Mouse (Mus musculus): ENCODE measurements at regions not wholly inside any gene's neighbourhood (a gene's known extent, or its start where the extent isn't known, plus 50 kb on each side); places are given as distances from the start of the nearest gene placed in this dataset.

GRCm38 (mm10) chr12:106220071-106220470 lies 210.0 kb downstream of the Vrk1 start:
- peaks cover 19% of the 10 kb centered on the region for H3K9me3 ChIP-seq (ENCODE audit: control insufficient read depth, low read length)
- TF ChIP-seq TAL1 (IDR thresholded peaks at IDR 0.05; ENCODE audit: low read length) = no peak
- TF ChIP-seq GATA1 (IDR thresholded peaks at IDR 0.05; ENCODE audit: low read length) = no peak
- H3K27me3 ChIP-seq (ENCODE audit: control insufficient read depth) = no peaks in the 10 kb centered on the region
- no peak overlapping the region for H3K4me3 ChIP-seq (replicated peaks)
- H3K36me3 ChIP-seq (ENCODE audit: control insufficient read depth) = no peaks in the 10 kb centered on the region
- no peaks in the 10 kb centered on the region for H3K4me1 ChIP-seq (ENCODE audit: control insufficient read depth)

- Histone ChIP-seq H3K4me1 (ENCODE audit: control insufficient read depth) (no peaks in the 10 kb centered on the region), H3K27me3 (ENCODE audit: control insufficient read depth) (no peaks in the 10 kb centered on the region), H3K4me3 (replicated peaks) (no peak overlapping the region), H3K36me3 (ENCODE audit: control insufficient read depth) (no peaks in the 10 kb centered on the region), H3K9me3 (ENCODE audit: control insufficient read depth, low read length) (peaks cover 28% of the 10 kb centered on the region)
- no peak for TF ChIP-seq GATA1 (IDR thresholded peaks at IDR 0.05; ENCODE audit: low read length)
Observed at GRCm38 (mm10) chr12:106226276-106226675, 216.2 kb downstream of the Vrk1 start.

- Histone ChIP-seq H3K4me3 (replicated peaks) (no peak overlapping the region), H3K27me3 (ENCODE audit: control insufficient read depth) (no peaks in the 10 kb centered on the region), H3K4me1 (ENCODE audit: control insufficient read depth) (no peaks in the 10 kb centered on the region), H3K36me3 (ENCODE audit: control insufficient read depth) (no peaks in the 10 kb centered on the region), H3K9me3 (ENCODE audit: control insufficient read depth, low read length) (peaks cover 25% of the 10 kb centered on the region)
- TF ChIP-seq GATA1 (IDR thresholded peaks at IDR 0.05; ENCODE audit: low read length) (no peak), TAL1 (IDR thresholded peaks at IDR 0.05; ENCODE audit: low read length) (no peak)
Observed at GRCm38 (mm10) chr12:106226776-106227562, 216.9 kb downstream of the Vrk1 start.

- Histone ChIP-seq H3K27me3 (ENCODE audit: control insufficient read depth) (no peaks in the 10 kb centered on the region), H3K4me3 (replicated peaks) (no peak overlapping the region), H3K9me3 (ENCODE audit: control insufficient read depth, low read length) (peaks cover 22% of the 10 kb centered on the region), H3K36me3 (ENCODE audit: control insufficient read depth) (no peaks in the 10 kb centered on the region), H3K4me1 (ENCODE audit: control insufficient read depth) (no peaks in the 10 kb centered on the region)
- TF ChIP-seq GATA1 (IDR thresholded peaks at IDR 0.05; ENCODE audit: low read length) (no peak), TAL1 (IDR thresholded peaks at IDR 0.05; ENCODE audit: low read length) (no peak)
Observed at GRCm38 (mm10) chr12:106227563-106227840, 217.5 kb downstream of the Vrk1 start.

DNA sequence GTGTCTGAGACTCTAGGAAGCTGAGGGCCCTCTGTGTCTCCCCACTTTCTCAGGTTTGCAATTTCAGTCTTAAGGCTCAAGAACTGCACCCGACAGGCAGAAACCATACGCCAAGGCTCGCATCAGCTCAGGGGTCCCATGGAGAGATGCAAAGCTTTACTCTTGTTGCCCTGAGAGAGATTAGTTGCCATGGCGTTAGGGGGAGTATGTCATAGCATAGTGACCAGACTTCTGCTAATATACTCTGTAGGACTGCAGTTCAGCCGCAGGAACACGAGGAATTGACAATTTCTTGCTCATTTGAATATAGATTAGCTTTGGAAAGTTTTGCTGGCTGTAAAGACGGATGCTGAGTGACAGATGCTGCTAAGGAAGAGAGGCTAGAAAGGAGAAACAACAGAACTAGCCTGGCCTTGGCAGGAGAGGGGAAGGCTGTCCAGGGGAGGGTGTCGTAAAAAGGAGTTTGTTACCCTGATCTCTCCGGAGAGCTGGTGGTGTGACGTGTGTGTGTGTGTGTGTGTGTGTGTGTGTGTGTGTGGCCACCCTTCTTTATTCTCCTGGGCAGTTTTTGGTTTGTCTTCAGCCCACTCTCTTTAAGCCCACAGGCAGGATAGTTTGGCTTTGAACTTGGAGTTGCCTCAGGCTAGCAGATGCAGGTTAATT lies 235.3 kb downstream of the Vrk1 start:
- H3K27me3 ChIP-seq (ENCODE audit: control insufficient read depth) = no peaks in the 10 kb centered on the region
- H3K36me3 ChIP-seq (ENCODE audit: control insufficient read depth) = no peaks in the 10 kb centered on the region
- H3K4me1 ChIP-seq (ENCODE audit: control insufficient read depth) = no peaks in the 10 kb centered on the region
- H3K9me3 ChIP-seq (ENCODE audit: control insufficient read depth, low read length) = no peaks in the 10 kb centered on the region
- no peak overlapping the region for H3K4me3 ChIP-seq (replicated peaks)
- TF ChIP-seq GATA1 (IDR thresholded peaks at IDR 0.05; ENCODE audit: low read length) (no peak), TAL1 (IDR thresholded peaks at IDR 0.05; ENCODE audit: low read length) (no peak)

GRCm38 (mm10) chr12:106273591-106273990 lies 263.6 kb downstream of the Vrk1 start:
- peaks cover 13% of the 10 kb centered on the region for H3K9me3 ChIP-seq (ENCODE audit: control insufficient read depth, low read length)
- no peaks in the 10 kb centered on the region for H3K27me3 ChIP-seq (ENCODE audit: control insufficient read depth)
- no peaks in the 10 kb centered on the region for H3K4me1 ChIP-seq (ENCODE audit: control insufficient read depth)
- TF ChIP-seq GATA1 (IDR thresholded peaks at IDR 0.05; ENCODE audit: low read length) = no peak
- no peak for TF ChIP-seq TAL1 (IDR thresholded peaks at IDR 0.05; ENCODE audit: low read length)
- no peaks in the 10 kb centered on the region for H3K36me3 ChIP-seq (ENCODE audit: control insufficient read depth)
- H3K4me3 ChIP-seq (replicated peaks) = no peak overlapping the region

DNA sequence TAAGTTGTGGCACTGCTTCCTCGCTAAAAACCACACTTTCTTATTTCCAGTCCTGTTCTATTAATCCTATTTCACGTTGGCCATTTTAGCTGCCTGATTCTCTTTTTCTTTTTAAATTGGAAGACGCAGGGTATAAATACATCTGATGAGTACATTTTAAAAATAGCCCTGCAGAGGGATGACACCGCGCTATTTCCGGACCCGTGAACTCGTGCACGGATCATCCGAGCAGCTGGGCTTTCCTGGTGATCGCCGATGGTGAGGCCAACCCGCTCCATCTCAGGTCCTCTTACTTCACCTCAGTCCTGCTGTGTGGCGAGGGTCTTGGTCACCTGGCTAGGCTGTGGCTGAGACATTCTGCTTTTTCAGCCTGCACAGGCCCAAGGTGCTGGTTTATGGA lies 267.9 kb downstream of the Vrk1 start:
- TF ChIP-seq TAL1 (IDR thresholded peaks at IDR 0.05; ENCODE audit: low read length) (no peak), GATA1 (IDR thresholded peaks at IDR 0.05; ENCODE audit: low read length) (no peak)
- Histone ChIP-seq H3K36me3 (ENCODE audit: control insufficient read depth) (no peaks in the 10 kb centered on the region), H3K4me3 (replicated peaks) (no peak overlapping the region), H3K4me1 (ENCODE audit: control insufficient read depth) (no peaks in the 10 kb centered on the region), H3K27me3 (ENCODE audit: control insufficient read depth) (no peaks in the 10 kb centered on the region), H3K9me3 (ENCODE audit: control insufficient read depth, low read length) (peaks cover 28% of the 10 kb centered on the region)

- Histone ChIP-seq H3K4me3 (replicated peaks) (no peak overlapping the region), H3K36me3 (ENCODE audit: control insufficient read depth) (no peaks in the 10 kb centered on the region), H3K9me3 (ENCODE audit: control insufficient read depth, low read length) (peaks cover 46% of the 10 kb centered on the region), H3K4me1 (ENCODE audit: control insufficient read depth) (no peaks in the 10 kb centered on the region), H3K27me3 (ENCODE audit: control insufficient read depth) (no peaks in the 10 kb centered on the region)
- TF ChIP-seq TAL1 (IDR thresholded peaks at IDR 0.05; ENCODE audit: low read length) (no peak), GATA1 (IDR thresholded peaks at IDR 0.05; ENCODE audit: low read length) (no peak)
Observed at GRCm38 (mm10) chr12:106282491-106283106, 272.6 kb downstream of the Vrk1 start.

- no peaks in the 10 kb centered on the region for H3K27me3 ChIP-seq (ENCODE audit: control insufficient read depth)
- H3K36me3 ChIP-seq (ENCODE audit: control insufficient read depth) = no peaks in the 10 kb centered on the region
- H3K4me3 ChIP-seq (replicated peaks) = no peak overlapping the region
- TF ChIP-seq TAL1 (IDR thresholded peaks at IDR 0.05; ENCODE audit: low read length) = no peak
- no peak for TF ChIP-seq GATA1 (IDR thresholded peaks at IDR 0.05; ENCODE audit: low read length)
- peaks cover 46% of the 10 kb centered on the region for H3K9me3 ChIP-seq (ENCODE audit: control insufficient read depth, low read length)
- no peaks in the 10 kb centered on the region for H3K4me1 ChIP-seq (ENCODE audit: control insufficient read depth)
Observed at GRCm38 (mm10) chr12:106284814-106285213, 274.8 kb downstream of the Vrk1 start.
